Mouse (Mus musculus) thymus, adult 2 months (tissue): Measurements from ENCODE around the gene Slc6a3. TPM values are rescaled to one million over a fixed set of nuclear protein-coding genes. Genes with fewer than 3 reads are reported as not detected.

Experiments used
- DNase-seq: peaks from one replicate; pipeline ENCODE4 v3.0.0; 2021
- H3K27ac ChIP-seq: fragments of 200-500 bp; 2 replicates; pipeline ENCODE4 v1.5.1; 2012; ENCODE audit warnings: low read length, control low read depth; ENCODE audit not compliant: control insufficient read depth, insufficient read depth
- H3K27me3 ChIP-seq: fragments of 200-500 bp; 2 replicates; pipeline ENCODE4 v1.6.1; 2012; ENCODE audit warnings: mild to moderate bottlenecking, low read length, moderate library complexity, mixed read lengths; ENCODE audit not compliant: control insufficient read depth, insufficient read depth
- H3K36me3 ChIP-seq: fragments of 200-500 bp; 2 replicates; pipeline ENCODE4 v1.6.1; 2012; ENCODE audit warnings: mild to moderate bottlenecking, low read length, moderate library complexity; ENCODE audit not compliant: control insufficient read depth, insufficient read depth
- H3K4me1 ChIP-seq: fragments of 200-500 bp; replicated peaks from 2 replicates; pipeline ENCODE4 v1.6.1; 2012; ENCODE audit warnings: low read length; ENCODE audit not compliant: control insufficient read depth, insufficient read depth
- H3K4me3 ChIP-seq: fragments of 200-500 bp; 2 replicates; pipeline ENCODE4 v1.5.1; 2012; ENCODE audit warnings: mild to moderate bottlenecking, low read length, control low read depth, moderate library complexity; ENCODE audit not compliant: control insufficient read depth, insufficient read depth
- CTCF ChIP-seq: fragments of 200-500 bp; IDR thresholded peaks from 2 replicates; pipeline ENCODE4 v1.5.1; 2012; ENCODE audit warnings: mild to moderate bottlenecking, control low read depth, low read length, moderate library complexity, borderline replicate concordance; ENCODE audit not compliant: control insufficient read depth, poor library complexity, insufficient read depth; ENCODE audit errors: extremely low read depth
- POLR2A ChIP-seq: fragments of 200-500 bp; IDR thresholded peaks from 2 replicates; pipeline ENCODE4 v1.6.1; 2012; ENCODE audit warnings: mild to moderate bottlenecking, low read length, control low read depth, moderate library complexity; ENCODE audit not compliant: control insufficient read depth, poor library complexity, insufficient read depth; ENCODE audit errors: extremely low read depth
- WGBS: fragments of 180-500 bp; shearing (Covaris S2); methylation state at CpG from one replicate; pipeline ENCODE4 v1.1.7; 2018; 5-methylcytosine and 5-hydroxymethylcytosine counted together
- polyA plus RNA-seq: library from polyadenylated mRNA; depleted of rRNA; stranded (reverse); fragments of >200 nt; gene quantifications from 2 replicates; pipeline ENCODE4 v1.2.3, GENCODE M21; 2012

Slc6a3 gene
- polyA plus RNA-seq, 1 experiment, result 0.22 TPM

DNA sequence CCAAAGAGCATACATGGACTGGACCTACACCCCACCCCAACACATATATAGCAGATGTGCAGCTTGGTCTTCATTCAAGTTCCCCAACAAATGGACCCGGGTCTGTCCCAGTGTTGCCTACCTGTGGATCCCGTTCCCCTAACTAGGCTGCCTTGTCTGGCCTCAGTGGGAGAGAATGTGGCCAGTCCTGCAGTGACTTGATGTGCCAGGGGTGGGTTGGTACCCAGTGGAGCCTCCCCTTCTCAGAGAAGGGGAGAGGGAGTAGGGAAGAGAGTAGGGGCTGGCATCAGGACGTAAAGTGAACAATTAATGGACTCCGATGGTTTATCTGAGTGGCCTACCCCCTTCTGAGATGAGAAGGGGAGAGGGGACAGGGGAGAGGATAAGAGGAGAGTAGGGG lies 66.5 kb downstream of the Slc6a3 start:
- no peak overlapping the region for H3K4me3 ChIP-seq
- H3K36me3 ChIP-seq, result peaks cover 9% of the 10 kb centered on the region; the same call in 1 of the 2 replicates
- no peak overlapping the region for H3K27ac ChIP-seq
- 64% methylated on average over 4 of the region's 4 CpGs for WGBS
- H3K27me3 ChIP-seq, result no peaks in the 10 kb centered on the region
- no peak for DNase-seq
- no peak for TF ChIP-seq CTCF
- TF ChIP-seq POLR2A, result no peak
- H3K4me1 ChIP-seq, result peaks cover 11% of the 10 kb centered on the region

DNA sequence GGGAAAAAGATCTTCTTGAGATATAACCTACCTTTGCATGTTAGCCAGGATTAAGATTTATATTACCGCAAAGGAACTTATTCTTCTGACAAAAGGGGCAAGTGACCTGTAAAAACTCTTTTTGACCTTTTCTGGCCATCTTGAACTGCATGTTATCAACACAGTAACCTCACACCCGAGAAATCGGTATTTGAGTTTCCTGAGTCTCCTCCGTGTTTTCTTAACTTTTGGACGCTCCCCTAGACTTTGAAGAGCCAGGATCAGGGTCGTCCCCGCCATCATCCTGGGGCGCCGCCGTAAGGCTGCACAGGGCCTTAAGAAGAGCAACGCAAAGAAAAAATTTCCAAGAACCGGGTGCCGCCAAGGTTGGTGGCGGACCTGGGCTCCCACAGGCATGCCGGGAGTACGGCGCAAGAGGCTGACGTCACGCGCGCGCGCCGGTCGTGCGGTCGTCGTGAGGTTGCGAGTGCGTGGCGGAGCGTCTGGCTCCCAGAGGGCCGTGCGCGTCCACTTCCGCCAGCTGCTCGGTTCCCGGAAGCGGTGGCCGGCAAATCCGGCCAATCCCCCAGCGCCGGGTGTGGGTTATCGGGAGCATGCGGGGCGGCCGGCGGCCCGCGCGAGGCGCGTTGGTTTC lies 67.1 kb downstream of the Slc6a3 start, which contains the start of gene Clptm1l:
Gene Clptm1l (plus strand): TSS at position 485 of the 634 bp plus-strand sequence.
- peak; percentile 97 for DNase-seq

DNA sequence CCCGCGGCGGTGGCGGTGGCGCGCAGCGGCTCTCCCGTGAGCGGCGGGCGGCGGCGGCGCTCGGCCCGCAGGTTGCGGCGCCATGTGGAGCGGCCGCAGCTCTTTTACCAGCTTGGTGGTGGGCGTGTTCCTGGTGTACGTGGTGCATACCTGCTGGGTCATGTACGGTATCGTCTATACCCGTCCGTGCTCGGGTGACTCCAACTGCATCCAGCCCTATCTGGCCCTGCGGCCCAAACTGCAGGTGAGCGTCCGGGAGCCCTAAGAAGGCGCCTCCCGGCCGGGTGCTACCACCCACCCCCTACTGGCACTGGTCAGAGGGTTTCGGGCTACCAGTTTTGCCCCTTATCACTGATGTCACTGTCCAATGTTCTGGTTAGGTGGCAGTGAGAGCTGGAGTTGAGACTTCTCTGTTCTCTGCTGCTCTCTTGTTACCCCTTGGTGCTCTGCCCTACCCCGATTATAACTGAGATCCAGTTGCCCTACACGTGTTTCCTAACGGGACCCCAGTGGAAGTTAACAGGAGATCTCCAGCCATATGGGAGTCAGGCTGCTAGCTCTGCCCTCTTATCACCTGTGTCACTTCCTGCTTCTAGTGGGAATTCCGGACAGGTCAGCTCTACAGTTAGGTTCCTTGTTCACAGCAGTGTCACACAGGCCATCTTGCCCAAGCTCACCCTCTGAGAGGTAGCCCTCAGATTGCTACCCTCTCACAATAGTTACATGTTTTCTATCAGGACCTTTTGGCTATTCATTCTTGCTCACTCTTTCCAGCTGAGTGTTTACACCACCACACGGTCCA lies 67.8 kb downstream of the Slc6a3 start:
- 2% methylated on average over 38 of the region's 39 CpGs for WGBS
- H3K4me1 ChIP-seq, result peaks cover 11% of the 10 kb centered on the region
- H3K27ac ChIP-seq, result peak overlapping the region; percentile 7; the same call in 1 of the 2 replicates
- DNase-seq, result no peak
- H3K4me3 ChIP-seq, result peak overlapping the region; percentile 76
- TF ChIP-seq POLR2A, result no peak
- TF ChIP-seq CTCF, result no peak
- H3K36me3 ChIP-seq, result peaks cover 22% of the 10 kb centered on the region
- no peaks in the 10 kb centered on the region for H3K27me3 ChIP-seq

More for the DNA sequence above, 67.1 kb downstream of the Slc6a3 start, which contains the start of gene Clptm1l:
- H3K4me1 ChIP-seq, result peaks cover 11% of the 10 kb centered on the region
- peak within 1 kb of the TSS; percentile 76 for H3K4me3 ChIP-seq
- under 1% methylated on average over 52 of the region's 53 CpGs for WGBS
- peak within 1 kb of the TSS; percentile 7; the same call in 1 of the 2 replicates for H3K27ac ChIP-seq
- peaks cover 14% of the 10 kb centered on the region; the same call in 1 of the 2 replicates for H3K36me3 ChIP-seq
- peak; percentile 78 for TF ChIP-seq POLR2A
- peak; percentile 54; the same call in 1 of the 2 replicates for TF ChIP-seq CTCF
- no peaks in the 10 kb centered on the region for H3K27me3 ChIP-seq

DNA sequence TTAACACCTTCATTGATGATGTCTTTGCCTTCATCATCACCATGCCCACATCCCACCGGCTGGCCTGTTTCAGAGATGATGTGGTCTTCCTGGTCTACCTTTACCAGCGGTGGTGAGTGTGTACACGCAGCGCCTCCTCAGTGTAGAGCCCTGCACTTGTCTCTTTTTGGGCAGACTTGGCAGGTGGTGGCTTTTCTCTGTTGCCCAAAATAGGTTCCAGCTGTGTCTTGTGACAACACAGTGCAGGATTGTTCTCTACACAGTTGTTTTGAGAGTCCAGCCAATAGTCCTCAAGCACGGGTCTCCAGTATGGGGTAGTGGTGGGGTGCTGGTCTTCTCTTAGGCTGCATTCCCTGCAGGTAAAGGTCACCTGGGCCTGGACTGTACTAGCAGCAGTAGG lies 81.9 kb downstream of the Slc6a3 start:
- DNase-seq, result no peak
- Histone ChIP-seq H3K4me1 (no peaks in the 10 kb centered on the region), H3K27me3 (no peaks in the 10 kb centered on the region), H3K36me3 (peaks cover 66% of the 10 kb centered on the region), H3K27ac (no peak overlapping the region), H3K4me3 (no peak overlapping the region)
- WGBS, result 97% methylated on average over 5 of the region's 5 CpGs
- no peak for TF ChIP-seq POLR2A
- no peak for TF ChIP-seq CTCF

DNA sequence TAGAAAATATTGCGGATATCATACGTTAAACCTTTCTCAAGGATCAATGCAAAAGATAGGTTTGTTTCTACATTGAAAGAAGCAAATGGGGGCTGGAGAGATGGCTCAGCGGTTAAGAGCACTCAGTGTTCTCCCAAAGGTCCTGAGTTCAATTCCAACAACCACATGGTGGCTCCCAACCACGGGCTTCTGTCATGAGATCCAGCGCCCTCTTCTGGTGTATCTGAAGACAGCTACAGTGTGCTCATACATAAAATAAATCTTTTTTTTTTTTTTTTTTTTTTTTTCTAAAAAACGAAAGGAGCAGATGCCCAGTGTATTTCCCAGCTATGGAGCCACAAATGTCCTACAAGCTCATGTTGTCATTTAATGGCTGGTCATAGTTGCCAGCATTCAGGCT lies 84.1 kb downstream of the Slc6a3 start:
- no peak for DNase-seq
- TF ChIP-seq POLR2A (no peak), CTCF (no peak)
- Histone ChIP-seq H3K4me3 (no peak overlapping the region), H3K27ac (no peak overlapping the region), H3K27me3 (no peaks in the 10 kb centered on the region), H3K36me3 (peaks cover 49% of the 10 kb centered on the region), H3K4me1 (no peaks in the 10 kb centered on the region)
- WGBS, result 67% methylated on average over 6 of the region's 6 CpGs

DNA sequence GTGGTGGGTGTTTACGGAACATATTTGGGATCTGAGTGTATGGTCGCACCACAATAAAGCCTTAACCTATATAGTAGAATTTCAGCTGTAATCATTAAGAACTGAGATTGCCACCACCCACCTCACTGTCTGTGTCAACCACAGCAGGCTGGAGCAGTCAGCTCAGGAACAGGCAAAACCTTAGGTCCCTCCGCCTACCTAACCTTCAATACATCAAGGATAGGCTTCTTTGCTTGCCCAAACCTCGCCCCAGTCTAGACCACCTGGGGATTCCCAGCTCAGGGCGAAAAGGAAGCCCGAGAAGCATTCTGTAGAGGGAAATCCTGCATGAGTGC lies 89.8 kb downstream of the Slc6a3 start:
- H3K4me1 ChIP-seq, result peaks cover 14% of the 10 kb centered on the region

More for the DNA sequence above, 89.8 kb downstream of the Slc6a3 start:
- DNase-seq, result no peak
- Histone ChIP-seq H3K4me3 (peak overlapping the region; percentile 62), H3K27ac (no peak overlapping the region), H3K27me3 (no peaks in the 10 kb centered on the region), H3K36me3 (no peaks in the 10 kb centered on the region)
- TF ChIP-seq POLR2A (no peak), CTCF (no peak)
- WGBS, result 48% methylated on average over 6 of the region's 6 CpGs
